Mouse (Mus musculus) lung, postnatal 0 days (tissue): Measurements from ENCODE around the gene Med27. TPM values are rescaled to one million over a fixed set of nuclear protein-coding genes. Genes with fewer than 3 reads are reported as not detected.

Source experiments
- ATAC-seq: fragments of 200-750 bp; cut with Nextera tagmentation; 2 replicates; pipeline ENCODE4 v1.8.0; 2017; ENCODE audit warnings: moderate library complexity
- DNase-seq: peaks from one replicate; pipeline ENCODE4 v3.0.0-alpha.2; 2016; ENCODE audit warnings: low spot score
- H3K27ac ChIP-seq: fragments of 300-500 bp; sonication (generic); 2 replicates; pipeline ENCODE4 v1.5.1; 2014; ENCODE audit warnings: antibody characterized with exemption, mild to moderate bottlenecking, low read length, mixed read lengths
- H3K27me3 ChIP-seq: fragments of 300-500 bp; sonication (generic); replicated peaks from 2 replicates; pipeline ENCODE4 v1.6.1; 2014; ENCODE audit warnings: low read length, mixed read lengths; ENCODE audit not compliant: insufficient read depth
- H3K36me3 ChIP-seq: fragments of 300-500 bp; sonication (generic); 2 replicates; pipeline ENCODE4 v1.6.1; 2014; ENCODE audit warnings: low read length, mixed read lengths; ENCODE audit not compliant: insufficient read depth
- H3K4me1 ChIP-seq: fragments of 300-500 bp; sonication (generic); 2 replicates; pipeline ENCODE4 v1.6.1; 2014; ENCODE audit warnings: antibody characterized with exemption, low read depth, low read length, mixed read lengths; ENCODE audit not compliant: insufficient read depth
- H3K4me2 ChIP-seq: fragments of 300-500 bp; sonication (generic); replicated peaks from 2 replicates; pipeline ENCODE4 v1.6.1; 2014; ENCODE audit warnings: low read depth, mild to moderate bottlenecking, low read length, moderate library complexity, mixed read lengths
- H3K4me3 ChIP-seq: fragments of 300-500 bp; sonication (generic); 2 replicates; pipeline ENCODE4 v1.5.1; 2014; ENCODE audit warnings: low read depth, low read length
- H3K9ac ChIP-seq: fragments of 300-500 bp; sonication (generic); replicated peaks from 2 replicates; pipeline ENCODE4 v1.6.1; 2014; ENCODE audit warnings: low read depth, mild to moderate bottlenecking
- H3K9me3 ChIP-seq: fragments of 300-500 bp; sonication (generic); 2 replicates; pipeline ENCODE4 v1.6.1; 2016; ENCODE audit warnings: low read length, mixed read lengths
- CTCF ChIP-seq: IDR thresholded peaks from 2 replicates; pipeline ENCODE4 v1.5.1; 2016; ENCODE audit warnings: antibody characterized with exemption, mild to moderate bottlenecking
- EP300 ChIP-seq: IDR thresholded peaks from 2 replicates; pipeline ENCODE4 v1.6.1; 2016; ENCODE audit warnings: antibody characterized with exemption, mild to moderate bottlenecking, control low read depth
- WGBS: fragments of 180-500 bp; shearing (Covaris S2); extraction: QIAGEN DNeasy Blood & Tissue Kit; methylation state at CpG from one replicate; pipeline ENCODE4 v1.1.7; 2014; 5-methylcytosine and 5-hydroxymethylcytosine counted together
- microRNA-seq: library from miRNA; unstranded; fragments of <30 nt; microRNA quantifications from one replicate; pipeline ENCODE4, GENCODE M21; 2016
- polyA plus RNA-seq: library from polyadenylated mRNA; unstranded; fragments of >200 nt; fragmentation: Nextera tagmentation; extraction: Ambion mirVana; gene quantifications from 2 replicates; pipeline ENCODE4 v1.2.1, GENCODE M21; 2015

The Med27 gene
- polyA plus RNA-seq, 1 experiment from 2014 or later = 37.1 TPM

DNA sequence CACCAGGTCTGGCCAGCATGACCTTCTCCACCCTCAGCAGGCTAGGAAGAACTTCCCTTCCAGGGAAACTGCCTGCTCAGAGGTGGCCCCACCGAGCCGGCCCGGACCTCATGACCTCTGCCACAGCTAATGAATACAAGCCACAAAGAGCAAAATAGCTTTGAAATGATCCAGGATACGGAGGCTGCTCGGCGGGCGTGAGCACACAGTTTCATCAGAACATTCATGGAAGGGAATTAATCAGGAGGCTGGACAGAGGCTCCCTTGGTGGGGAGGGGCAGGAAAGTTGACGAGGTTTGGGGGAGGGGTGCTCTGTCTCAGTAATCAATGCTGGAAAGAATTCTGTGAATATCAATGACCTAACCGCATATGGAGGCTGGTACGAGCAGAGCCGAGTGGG lies 227.6 kb downstream of the Med27 start:
- WGBS = 44% methylated on average over 11 of the region's 11 CpGs
- no peak overlapping the region for H3K27ac ChIP-seq
- no peaks in the 10 kb centered on the region for H3K36me3 ChIP-seq
- H3K4me3 ChIP-seq = no peak overlapping the region
- H3K4me1 ChIP-seq = no peaks in the 10 kb centered on the region
- TF ChIP-seq CTCF (no peak), EP300 (no peak)
- ATAC-seq (no peak), DNase-seq (no peak)
- H3K9me3 ChIP-seq = no peaks in the 10 kb centered on the region
- no peak overlapping the region for H3K9ac ChIP-seq
- no peak overlapping the region for H3K4me2 ChIP-seq
- H3K27me3 ChIP-seq = no peaks in the 10 kb centered on the region

Small RNAs within 50 kb of the gene (microRNA-seq; reads per million reads assigned to microRNA genes)
- gene Mir133c = not detected

Other genes with a start within 250 kb of the Med27 start
- gene Setx, start 222.6 kb upstream of the Med27 start, polyA plus RNA-seq = 5.7 and 6.6 TPM in 2 replicates
- 1.2 and 1.4 TPM in 2 replicates for gene Ntng2, start 93.8 kb upstream of the Med27 start, polyA plus RNA-seq